Mouse (Mus musculus): ENCODE measurements around the gene Plekhj1.

DNA sequence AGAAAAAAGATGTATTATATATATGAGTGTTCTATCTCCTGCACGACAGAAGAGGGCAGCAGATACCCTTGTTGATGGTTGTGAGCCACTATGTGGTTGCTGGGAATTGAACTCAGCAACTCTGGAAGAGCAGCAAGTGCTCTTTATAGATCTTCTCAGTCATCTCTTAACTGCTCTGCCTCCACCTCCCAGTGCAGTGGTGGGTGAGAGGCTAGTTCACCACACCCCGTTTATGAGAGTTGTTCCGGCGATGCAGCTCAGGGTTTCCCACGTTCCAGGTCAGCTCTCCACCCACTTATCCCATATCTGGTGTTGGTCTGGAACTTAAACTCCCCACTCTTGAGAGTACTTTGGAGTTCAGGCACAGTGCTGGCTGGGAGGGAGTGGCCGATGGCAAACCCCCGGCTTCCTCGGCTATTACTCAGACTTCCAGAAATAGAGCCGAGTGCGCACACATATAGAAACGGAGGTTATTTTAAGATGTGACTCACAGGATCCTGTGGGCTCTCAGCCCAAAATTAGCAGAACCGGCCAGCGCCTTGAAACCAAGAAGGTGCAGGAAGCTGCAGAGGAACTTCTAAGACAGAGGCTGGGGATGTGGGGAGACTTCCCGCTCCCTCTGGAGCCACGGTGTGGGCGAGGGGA, 47.1 kb downstream of the Plekhj1 start:
- TF ChIP-seq CTCF (IDR thresholded peaks at IDR 0.05; ENCODE audit: extremely low read depth, insufficient read length, insufficient replicate concordance, low read depth, low read length), result peak; percentile 36; the same call in 1 of the 2 replicates
- TF ChIP-seq POLR2A (IDR thresholded peaks at IDR 0.05; ENCODE audit: low read depth, low read length), result no peak
